Mouse (Mus musculus) thymus, postnatal 0 days (tissue): ENCODE results near the gene Ulk4. TPM values are rescaled to one million over a fixed set of nuclear protein-coding genes. Genes with fewer than 3 reads are reported as not detected.

Source experiments
- DNase-seq: peaks from one replicate; pipeline ENCODE4 v3.0.0-alpha.2; 2015; ENCODE audit warnings: low spot score
- polyA plus RNA-seq: library from polyadenylated mRNA; unstranded; fragments of >200 nt; fragmentation: Nextera tagmentation; extraction: Ambion mirVana; gene quantifications from 2 replicates; pipeline ENCODE4 v1.2.1, GENCODE M21; 2015

Gene Ulk4
- polyA plus RNA-seq, 1 experiment from 2014 or later, result 55.5 TPM

DNA sequence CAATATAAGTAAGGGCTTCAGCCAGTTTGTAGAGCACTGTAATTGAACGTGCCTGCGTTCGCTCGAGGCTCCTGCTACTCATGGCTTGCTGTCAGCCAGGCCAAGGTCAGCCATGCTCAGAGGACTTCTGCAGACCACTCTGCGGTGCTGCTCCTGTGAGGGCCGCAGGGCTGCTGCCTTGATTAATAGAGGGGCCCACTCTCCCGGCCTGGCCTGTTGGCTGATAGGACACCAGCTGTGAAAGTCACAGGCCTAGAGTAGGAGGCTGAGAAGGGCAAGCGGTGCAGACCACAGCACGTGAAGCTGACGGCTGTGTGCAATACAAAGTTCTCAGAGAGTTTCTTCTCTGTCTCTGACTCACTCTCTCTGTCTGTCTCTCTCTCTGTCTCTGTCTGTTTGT, 246.0 kb downstream of the Ulk4 start:
- no peak for DNase-seq

DNA sequence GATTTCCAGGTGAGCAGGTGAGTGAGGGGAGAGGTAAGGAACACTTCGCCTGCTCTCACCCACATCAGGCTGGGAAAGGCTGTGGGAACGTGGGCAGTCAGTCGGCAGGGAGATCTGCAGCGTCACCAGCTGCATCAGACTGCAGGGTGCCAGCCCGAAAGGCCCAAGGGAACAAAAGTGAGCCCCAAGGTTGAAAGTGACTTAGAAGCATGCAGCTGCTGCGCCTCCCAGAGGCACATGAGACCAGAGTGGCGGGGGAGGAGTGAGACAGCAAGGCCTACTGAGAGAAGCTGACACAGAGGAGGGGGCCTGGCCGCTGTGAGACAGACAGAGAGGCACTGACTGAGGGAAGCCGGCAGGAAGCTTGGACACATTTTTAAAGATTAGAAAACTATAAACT, 247.2 kb downstream of the Ulk4 start:
- peak; percentile 29 for DNase-seq

DNA sequence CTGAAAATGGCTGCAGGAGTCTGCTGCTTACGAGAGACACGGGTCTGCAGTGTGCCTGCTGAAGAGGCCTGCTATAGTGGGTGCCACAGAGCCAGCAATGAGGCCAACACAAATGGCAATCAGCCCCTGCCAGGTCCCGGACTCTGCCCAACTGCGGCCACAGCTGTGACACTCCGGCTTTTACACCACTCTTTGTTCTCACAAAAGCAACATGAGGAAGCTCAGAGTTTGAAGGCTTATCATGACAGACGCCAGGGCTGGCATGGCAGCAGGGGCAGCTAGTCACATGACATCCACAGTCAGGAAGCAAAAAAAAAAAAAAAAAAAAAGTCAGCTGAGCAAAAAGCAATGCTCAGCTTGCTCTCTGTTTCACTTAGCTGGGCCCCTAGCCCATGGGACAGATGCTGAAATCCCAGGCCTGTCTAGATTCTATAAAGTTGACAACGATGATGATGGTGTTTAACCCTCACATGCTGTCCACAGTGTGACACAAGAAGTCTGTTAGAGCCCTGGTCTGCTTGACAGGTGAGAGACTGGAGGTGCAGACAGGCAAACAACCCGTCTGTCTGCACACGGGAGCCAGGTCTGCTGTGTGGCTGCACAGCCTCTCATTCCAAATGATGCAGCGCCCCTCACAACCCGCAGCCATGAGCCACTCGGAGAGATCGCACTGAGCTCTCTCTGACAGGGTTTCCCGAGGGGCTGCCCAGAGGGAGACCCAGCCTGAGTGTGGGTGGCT, 253.3 kb downstream of the Ulk4 start:
- DNase-seq, result peak; percentile 21

DNA sequence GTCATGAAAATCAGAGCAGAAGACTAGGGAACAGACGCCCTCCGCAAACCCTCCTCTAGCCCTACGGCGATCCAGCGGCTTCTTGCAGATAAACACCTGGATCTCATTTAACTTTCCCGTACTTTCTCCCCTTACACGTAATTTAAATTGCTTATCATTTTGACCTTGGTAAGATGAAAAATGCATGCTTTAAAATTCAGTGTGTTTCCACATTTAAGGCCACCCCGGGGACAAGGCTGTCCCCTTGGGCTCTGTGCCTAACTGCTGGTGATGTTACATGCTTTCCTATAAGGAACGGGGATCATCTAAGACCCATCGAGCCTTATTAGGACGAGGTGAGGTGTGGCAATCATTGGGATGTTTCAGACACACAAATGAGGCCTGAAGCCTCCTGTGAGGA, 256.6 kb downstream of the Ulk4 start:
- DNase-seq, result no peak

DNA sequence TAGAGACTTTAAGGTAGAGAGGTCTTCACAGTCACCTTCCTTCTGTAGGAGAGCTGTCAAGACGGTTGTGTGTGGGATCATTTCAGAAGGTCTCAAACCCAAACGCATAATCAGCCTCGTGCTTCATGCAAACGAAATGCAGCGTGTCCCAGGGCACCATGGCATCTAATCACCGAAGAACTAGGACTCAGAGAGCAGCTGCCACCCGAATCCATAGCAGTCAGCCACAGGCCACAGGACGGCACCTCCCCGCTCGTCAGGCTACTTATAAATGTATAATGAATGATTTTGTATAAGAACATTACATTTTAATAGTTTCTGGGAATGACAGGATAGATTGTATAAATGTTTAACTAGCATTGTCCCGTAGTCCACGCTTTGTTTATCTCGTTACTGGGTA, 257.1 kb downstream of the Ulk4 start:
- DNase-seq, result no peak

DNA sequence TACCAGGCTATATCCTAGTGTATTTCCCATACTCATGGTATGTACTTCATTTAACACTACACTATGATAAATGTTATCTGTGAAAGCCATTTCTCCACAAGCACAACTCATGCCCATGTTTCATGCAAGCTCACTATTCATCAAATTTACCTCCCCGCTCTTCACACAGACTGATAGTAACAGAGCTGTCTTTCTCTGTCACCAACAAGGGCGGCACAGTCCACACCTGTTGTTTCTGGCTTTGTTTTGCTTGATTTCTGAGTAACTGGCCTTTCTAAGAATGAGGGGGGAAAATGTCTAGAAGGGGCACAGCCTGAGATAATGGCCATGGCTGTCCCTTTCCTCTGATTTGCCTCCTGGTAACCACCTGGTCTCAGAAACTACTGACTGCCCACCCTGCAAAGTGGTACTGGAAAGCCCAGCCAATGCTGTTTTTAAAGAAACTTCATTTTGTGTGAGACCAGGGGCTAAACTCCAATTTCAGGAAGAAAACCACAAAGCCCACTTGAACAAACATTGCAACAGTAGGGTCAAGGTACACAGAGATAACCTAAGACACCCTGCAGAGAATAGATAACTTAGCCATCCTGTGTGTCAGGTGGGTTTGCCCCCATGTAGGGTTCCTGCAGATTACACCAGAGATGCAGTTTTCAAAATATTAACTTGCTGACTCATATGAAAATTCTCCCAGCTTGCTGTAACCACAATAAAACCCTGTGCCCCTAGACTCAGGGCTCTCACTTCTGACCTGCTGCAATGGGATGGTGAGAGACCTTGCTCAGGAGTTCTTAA, 258.3 kb downstream of the Ulk4 start:
- no peak for DNase-seq

DNA sequence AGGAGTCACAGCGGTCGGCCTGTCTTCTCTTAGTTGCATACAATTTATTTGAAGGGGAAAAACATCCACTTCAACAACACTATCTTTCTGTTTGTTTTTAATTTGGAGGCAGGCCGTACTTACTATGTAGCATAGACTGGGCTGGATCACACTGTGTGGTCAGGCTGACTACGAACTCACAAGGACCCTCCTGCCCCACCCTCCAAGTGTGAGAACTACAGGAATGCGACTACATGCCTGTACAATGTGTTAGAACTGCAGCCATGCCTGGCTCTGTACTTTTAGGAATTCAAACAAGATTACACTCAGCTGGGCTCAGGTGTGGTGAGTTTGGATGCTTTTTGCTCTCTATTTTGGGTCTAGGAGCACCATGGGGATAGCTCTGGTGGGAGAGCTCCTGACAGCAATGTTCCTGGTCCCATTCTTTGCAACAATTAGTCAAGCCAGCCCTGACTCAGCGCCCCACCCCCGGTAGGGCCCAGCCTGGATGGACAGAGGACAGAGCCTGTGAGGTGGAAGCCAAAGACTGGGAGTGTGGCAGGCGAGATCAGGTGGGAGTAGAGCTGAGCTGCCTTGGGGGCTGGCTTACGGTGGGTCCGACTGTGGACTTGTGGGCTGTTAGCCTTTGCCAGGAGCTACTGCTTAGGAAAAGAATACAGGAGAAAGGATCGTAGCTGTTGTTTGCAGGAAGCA, 261.0 kb downstream of the Ulk4 start:
- DNase-seq, result no peak

DNA sequence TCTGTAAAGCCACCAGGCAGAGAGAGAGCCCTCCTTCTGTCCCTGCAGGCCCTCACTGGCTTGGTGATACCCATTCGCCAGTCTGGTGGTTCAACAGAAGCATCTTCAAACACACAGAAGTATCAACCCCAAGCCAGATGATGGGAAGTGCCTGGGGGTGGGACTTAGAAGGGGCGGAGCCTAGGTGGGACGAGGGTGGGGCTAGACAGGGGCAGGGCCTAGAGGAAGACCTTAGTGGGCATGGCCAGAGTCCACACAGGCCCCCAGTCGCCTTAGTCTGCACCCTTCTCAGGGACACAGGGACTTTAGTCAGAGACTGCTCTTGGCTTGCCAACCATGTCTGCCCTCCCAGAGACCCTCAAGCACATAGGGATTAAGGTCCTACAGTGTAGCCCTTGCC, 265.5 kb downstream of the Ulk4 start:
- peak; percentile 15 for DNase-seq

DNA sequence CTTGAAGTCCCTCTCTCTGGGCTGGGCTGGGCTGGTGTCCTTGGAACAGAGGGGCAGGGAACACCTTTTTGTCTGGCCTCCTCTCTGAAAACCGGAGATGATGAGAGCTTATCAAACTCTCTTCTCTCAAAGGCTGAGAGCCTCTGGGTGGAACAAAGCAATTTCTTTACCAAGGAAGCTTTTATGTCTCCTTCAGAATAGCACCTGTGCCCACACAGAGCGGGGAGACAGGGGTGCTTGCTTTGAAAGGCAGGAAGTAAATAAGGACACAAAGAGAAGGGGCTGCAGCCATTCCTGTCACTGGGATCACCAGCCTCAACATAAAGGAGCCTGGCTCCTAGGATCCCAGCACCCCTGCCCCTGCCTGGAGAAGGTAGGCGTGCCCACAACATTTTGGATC, 266.5 kb downstream of the Ulk4 start:
- DNase-seq, result peak; percentile 70

DNA sequence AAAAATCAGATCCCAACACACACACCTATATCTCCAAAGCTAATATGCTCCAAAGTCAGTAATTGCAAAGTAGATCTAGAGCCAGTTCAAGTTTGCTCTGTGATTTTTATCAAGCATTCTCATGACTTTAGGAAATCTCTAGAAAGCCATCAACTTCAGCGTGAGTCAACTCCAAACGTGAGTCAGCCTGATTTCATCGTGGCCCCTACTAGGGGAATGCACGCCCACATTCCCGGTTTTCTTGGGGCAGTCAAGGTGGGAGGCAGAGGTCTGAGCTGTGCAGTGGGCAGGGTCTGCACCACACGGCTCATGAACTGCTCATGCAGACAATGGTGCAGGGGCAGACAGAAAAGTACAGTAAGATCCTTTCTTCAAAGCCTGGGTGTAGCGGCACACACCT, 271.0 kb downstream of the Ulk4 start:
- no peak for DNase-seq

DNA sequence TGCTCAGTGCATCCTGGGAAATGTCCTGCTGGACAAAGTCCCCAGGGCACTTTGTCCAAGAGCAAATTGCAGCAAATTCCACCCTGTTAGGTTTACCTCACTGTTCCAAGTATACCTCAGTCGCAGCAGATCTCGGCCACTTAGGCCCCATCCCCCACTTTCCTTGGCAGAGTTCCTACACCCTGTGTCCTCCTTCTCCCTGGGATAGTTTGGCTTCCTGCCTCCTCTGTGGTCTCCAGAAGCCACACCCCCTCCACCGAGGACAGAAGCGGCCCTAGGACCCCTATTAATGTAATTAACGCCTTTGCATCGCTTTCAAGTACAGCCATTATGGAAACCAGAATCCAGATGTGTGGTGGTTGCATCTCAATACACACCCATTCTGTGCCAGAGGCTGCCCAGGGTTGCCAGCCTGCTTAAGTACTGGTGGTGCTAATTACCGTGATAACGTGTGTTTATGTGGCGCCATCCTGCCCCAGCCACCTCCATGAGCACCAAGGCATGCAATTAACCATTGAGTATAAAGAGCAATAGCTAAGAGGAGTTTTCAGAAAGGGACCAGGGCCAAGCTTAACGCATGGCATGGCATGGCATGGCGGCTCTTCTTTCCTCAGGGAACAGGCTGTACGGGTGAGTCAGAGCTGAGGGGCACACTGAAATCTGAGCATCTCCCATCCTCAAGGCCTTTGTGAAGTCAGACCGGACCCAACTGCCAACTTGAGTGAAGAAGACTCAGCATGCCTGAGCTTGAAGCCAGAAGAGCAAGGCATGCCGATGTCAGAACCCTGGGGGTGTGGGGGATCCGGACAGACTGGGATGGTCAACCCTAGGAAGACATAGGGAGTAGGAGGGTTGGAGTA, 275.1 kb downstream of the Ulk4 start:
- DNase-seq, result no peak

DNA sequence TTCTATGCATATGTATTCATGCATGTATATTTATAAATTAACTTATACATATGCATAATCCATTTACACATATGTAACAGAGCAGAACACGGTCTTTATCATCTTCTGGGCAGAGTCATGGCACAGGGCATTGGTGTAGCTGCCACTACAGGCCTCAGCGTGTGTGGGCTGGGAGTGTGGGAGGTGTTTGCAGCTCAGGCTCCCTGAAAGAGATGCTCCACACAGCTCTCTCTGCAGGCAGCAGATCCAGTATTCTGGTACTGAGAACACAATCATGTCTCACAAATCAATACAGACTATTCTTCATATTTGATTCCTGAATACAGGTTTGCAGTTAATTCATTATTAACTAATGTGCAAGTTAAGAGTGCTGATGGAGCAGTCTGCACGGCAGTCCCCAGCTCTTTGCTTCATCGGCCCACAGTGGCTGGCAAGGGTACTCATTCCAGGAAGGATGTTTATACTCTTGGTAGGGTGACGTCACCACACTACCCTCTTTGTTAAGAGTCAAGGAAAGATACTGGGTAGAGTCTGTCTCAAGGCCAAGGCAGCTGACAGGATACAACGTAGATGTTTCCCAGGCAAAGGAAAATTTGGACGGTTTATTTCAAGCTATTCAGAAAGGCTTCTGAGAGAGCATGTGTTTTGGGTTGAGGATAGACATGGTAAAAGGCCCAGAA, 276.2 kb downstream of the Ulk4 start:
- no peak for DNase-seq

DNA sequence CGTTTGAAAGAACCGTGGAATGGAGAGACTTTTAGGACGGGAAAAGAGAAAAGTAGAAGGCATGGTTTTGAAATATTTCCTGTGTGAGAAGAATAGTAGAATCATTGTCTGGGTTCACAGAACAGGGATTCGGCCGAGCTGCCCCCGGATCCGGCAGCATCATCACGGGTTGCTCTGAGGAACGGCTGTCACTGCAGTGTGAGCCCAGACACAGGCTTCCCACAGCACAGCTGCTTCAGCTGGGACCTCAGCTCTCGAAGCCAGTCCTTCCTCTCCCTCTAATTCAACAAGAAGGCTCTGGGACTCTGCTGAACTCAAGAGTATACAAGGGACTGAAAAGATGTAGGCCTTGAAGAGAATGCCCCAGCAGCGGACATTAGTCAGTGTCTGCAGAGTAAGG, 278.3 kb downstream of the Ulk4 start:
- DNase-seq, result no peak

DNA sequence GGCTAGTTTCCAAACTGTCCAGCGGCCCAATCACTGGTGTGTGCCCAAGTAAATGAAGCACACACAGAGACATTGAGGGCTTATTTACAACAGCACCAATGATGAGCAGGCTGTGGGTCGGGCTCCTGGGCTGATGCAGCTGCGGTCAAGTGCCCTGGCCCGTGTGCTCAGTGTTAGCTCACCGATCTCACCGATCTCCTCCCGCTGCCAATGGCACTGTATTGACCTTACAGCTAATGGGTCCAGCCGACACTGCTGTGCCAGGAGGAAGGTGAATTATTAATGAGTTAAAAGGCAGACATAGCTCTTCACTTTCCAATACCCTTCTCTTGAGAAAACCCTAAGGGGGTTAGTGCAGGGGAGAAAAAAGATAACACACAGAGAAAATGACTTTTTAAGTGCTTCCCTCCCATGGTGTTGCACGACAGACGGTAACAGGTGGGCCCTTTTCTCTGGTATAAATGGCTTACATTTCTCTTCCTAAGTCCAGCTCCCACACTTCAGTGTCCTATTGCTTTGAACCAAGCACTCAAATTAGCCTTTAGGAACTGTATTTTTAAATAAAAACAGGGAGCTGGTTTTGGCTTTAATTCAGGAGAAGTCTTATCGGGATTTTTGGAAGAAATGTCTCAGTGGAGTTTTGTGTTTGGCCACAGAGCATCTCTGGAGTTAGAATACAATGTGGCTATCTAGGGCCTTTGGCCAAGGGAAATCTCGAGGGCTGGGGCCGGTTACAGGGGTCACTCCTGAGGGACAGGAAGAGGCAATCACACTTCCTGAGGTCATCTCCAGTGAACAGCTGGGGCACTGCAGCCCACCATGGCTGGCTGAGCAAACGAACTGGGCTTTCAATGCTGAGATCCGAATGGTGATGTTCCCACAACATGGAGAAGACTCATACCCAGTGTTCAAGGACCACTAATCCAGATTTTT, 282.5 kb downstream of the Ulk4 start:
- no peak for DNase-seq

DNA sequence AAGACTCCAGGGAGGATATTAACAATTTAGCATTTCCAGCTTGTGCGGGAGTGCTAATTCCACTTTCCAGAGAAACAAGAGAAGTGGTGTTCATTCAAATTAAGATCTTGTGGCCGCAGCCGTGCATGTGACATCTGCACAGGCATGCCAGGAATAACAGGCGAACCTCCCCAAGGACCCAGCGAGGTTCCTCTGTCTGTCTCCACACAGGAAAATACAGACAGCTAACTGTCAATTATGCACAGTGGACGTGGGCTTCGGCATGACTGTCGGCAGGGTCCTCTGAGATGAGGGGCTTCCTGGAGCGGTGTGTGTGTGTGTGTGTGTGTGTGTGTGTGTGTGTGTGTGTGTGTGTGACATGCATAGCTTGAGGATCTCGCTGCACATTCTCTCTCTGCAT, 284.0 kb downstream of the Ulk4 start:
- no peak for DNase-seq

DNA sequence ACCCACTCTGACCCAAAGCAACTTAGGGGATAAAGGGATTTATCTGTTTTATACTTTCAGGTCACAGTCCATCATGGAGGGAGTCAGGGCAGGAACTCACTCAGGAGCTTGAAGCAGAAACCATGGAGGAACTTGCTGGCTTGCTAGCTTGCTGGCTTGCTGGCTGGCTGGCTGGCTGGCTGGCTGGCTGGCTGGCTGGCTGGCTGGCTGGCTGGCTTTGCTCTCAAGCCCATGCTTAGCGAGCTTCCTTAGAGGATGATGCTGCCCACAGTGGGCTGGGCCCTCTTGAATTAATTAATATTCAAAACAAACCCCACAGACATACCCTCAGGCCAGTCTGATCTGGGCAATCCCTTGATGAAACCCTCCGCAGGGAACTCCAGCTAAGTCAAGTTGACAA, 285.2 kb downstream of the Ulk4 start:
- DNase-seq, result no peak

DNA sequence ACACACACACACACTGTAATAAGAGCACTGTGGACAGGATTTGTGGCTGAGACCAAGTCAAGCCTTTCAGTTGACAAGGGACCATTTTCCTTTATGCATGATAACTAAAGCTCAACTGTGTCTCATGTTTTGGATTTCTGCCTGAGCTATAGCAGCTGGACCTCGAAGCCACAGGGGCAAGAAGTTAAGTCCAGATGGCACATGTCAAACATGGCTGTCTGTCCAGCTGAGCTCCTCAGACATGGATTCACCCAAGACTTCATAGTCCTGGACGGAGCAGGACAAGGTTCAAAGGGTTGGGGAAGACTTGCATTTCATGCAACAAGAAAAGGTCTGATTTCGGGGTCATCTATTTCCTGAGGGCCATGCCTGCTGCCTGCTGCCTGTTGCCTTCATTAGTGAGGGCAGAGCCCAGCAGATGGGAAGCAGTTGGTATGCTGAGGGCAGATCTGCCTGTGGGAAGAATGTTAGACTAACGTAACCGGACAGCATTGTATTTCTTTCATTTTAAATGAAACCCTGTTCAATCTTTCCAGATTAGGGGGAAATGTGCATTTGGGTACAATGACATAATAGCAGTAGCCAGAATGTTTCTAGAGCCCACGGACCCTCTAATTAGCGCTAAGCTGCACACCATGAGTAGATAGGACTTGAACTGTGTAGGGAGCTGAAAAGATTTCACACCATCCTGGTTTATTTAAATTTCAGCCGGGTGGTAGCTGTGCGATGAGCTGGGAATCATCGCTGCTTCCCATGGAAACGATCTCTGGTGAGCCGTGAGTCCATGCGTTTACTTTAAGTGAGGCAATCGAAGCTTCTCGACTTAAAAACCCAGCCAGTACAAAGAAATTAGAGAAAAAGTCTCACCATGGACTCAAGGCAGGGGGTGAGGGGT, 286.9 kb downstream of the Ulk4 start:
- no peak for DNase-seq

DNA sequence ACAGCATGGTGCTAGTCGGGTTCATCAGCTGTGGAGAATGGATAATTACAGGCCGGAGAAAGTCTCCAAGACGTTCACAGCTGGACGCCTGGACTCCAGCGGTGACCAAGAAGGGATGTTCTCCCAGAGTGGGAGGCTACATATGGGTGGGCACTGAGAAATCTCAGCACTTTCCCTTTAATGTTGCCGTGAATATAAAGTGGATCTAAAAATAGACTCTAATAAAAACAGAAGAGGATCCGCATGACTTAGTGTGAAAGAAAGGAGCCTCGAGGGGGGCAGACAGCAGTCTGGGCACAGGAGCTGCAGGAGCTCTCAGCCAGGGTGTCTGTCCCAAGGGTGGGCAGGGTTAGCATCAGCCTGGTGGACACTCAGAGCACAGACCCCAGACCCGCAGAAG, 288.9 kb downstream of the Ulk4 start:
- DNase-seq, result no peak

DNA sequence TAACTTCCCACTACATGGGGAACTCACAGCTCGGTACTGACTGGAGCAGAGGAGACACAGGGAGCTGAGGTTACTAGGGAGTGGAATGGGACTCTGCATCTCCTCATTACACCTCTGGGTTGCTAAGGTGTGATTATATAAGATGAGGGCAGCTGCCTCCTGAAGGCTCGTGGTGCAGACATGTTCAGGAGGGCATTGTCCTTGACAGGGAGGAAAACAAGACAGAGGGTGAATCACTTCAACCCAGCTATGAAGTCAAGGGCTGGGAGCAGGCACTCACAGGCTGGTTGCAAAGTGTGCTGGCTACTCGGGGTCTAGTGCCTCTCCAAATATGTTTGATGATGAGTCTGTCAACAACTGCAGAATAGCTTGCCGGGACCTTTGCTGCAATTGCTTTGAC, 290.0 kb downstream of the Ulk4 start:
- no peak for DNase-seq
